Mouse (Mus musculus) T-helper 17 cell (primary cell): ENCODE measurements at regions not wholly inside any gene's neighbourhood (a gene's known extent, or its start where the extent isn't known, plus 50 kb on each side); places are given as distances from the start of the nearest gene placed in this dataset.

ENCODE experiments used
- in situ Hi-C, 2 experiments: fragments of 300-600 bp; cut with MboI, MseI; formaldehyde crosslinking; loops; 1 replicate in 1 of 2; 2 replicates in 1 of 2; pipeline ENCODE4 v1.15.1; 2025; ENCODE audit warnings: high pct_unique_total_duplicates in 2 of 2

DNA sequence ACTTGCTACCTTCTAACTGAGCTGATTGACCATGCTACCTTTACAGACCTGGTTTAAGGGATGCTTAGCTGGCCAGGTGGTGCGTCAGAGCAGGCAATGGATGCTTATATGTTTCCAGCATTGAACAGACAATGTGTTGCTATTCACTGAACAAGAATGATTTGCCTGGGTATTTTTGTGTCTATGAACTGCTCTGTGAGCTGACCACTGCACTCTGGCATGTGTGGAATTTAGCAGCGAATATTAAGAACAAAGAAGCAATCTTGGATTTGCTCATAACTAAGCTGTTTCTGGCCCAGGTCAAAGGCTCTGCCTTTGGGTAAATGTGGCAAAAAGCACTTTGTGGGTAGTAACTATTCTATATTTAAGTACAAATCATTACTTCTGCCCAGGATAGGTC, 58.3 kb upstream of the Ccdc39 start:
- in situ Hi-C loops, result no loop called here

- in situ Hi-C loops, result no loop called here
Observed at GRCm38 (mm10) chr3:33903326-33903725, 59.2 kb upstream of the Ccdc39 start.

GRCm38 (mm10) chr3:33903816-33904215, 59.7 kb upstream of the Ccdc39 start:
- in situ Hi-C loops, result no loop called here

DNA sequence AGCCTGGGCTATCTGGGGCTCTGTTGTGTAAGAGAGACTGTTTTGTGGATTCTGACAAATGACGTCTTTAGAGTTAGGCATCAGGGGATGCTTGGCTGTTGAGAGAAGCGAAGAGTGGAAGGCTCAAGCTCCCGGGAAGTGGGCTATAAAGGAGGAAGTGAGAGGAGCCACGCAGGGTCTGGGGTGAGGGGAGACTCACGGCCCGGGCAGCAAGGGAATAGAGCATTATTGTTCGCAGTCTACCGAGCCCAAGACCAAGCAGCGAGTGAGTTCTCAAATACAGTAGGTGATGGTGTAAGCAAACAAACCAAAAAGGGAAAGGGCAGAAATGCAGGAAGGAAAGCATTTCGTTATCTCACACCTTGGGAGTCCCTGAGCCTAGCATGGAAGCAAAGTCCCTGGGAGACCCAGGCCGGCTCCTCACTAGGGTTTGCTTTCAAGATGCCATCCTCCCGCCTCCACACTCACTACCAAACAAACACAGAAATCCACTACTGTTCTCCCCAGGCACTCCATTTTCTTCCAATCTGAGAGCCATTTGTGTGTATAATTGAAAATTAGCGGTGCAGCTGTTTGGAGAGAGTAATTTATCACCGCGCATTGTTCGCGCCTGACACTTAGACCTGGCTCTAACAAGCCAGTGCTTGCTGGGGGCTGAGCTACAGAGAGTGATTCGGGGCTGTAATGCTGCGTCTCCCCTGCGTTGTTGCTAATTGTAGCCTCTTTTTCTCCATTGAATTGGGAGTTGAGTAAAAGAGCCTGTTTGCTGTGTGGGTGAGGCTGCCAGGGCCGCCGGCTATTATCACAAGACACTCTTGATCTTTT, 61.0 kb upstream of the Ccdc39 start:
- in situ Hi-C loops, result no loop called here

GRCm38 (mm10) chr3:33905679-33906007, 61.5 kb upstream of the Ccdc39 start:
- in situ Hi-C loops, result no loop called here

GRCm38 (mm10) chr3:33907061-33907460, 63.0 kb upstream of the Ccdc39 start:
- in situ Hi-C loops, result no loop called here

GRCm38 (mm10) chr3:33911559-33911958, 67.4 kb upstream of the Ccdc39 start:
- in situ Hi-C loops, result no loop called here

- in situ Hi-C loops, result no loop called here
Observed at GRCm38 (mm10) chr3:33913470-33913869, 69.4 kb upstream of the Ccdc39 start.

GRCm38 (mm10) chr3:33914386-33914785, 70.3 kb upstream of the Ccdc39 start:
- in situ Hi-C loops, result no loop called here

DNA sequence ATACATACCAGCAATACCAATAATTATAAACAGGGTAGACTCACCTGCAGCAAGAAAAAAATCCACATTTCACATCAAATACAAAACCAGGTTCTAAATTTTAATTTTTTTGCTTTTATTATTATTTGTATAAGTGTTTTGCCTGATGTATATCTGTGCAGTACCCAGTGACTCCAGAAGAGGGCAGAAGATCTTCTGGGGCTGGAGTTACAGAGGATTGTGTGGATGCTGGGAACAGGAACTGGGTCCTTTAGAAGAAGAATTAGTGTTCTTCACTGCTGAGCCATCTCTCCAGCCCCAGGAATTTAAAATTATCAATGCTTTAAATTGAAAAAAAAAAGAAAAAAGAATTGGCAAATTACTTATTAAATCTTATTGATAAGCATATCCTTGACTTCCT, 71.7 kb upstream of the Ccdc39 start:
- in situ Hi-C loops, result loop anchor here (5.0 kb wide), 2 partner anchors 88 to 93 kb away; no protein-coding TSS in a partner anchor

DNA sequence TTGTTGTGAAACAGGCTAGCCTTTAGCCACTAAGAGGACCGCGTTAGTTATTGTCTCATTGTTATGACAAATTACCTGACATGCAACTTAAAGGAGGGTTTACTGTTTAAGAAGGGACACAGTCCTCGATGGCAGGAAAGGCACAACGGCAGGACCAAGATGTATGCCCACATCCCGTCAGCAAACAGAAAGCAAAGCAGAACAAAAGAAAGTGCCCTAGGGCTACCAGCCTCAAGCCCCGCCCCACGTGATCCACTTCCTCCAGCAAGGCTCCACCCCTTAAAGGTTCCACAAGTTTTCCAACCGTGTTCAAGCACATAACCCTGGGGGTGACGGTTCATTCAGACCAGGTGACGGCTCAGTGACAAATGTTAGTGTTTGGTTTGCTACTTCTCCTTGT, 72.2 kb upstream of the Ccdc39 start:
- in situ Hi-C loops, result loop anchor here (5.0 kb wide), 2 partner anchors 89 to 94 kb away; no protein-coding TSS in a partner anchor

DNA sequence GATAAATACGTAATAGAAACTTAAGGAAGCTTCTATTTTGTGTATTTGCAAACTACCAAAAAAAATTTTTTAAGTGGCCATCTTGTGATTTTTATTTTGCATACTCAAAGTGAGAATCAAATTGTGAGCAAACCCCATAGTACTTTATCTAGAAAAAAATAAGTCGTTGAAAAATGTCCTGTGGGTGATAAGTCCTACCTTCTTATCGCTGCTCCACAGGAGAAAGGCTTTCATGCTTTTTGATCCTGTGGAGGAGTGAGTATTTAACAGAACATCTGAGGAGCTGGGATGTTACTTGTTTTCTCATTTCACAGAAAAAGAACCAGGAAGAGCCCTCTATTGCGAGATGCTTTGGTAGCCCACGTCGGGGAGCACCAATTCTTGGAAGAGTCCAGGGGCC, 72.7 kb upstream of the Ccdc39 start:
- in situ Hi-C loops, result loop anchor here (5.0 kb wide), 2 partner anchors 90 to 95 kb away; no protein-coding TSS in a partner anchor

DNA sequence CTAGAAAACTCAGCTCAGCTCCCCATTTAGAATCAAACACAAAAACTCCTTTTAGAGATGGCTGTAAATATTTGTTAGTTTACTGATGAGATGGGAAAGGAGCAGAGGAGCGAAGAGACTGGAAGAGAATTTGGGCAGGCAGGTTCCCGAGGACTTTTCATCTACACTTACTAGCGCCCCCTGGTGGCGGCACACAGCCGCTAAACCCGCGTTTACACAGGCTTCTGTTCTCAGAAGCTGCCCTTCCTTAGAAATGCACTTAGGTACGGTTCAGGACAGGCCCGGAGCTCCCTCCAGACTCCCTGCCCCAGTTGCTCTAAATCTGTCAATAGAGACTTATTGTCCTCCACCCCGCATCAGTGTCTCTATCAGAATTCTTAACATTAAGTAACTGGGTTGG, 74.7 kb upstream of the Ccdc39 start:
- in situ Hi-C loops, result loop anchor here (5.0 kb wide), 2 partner anchors 91 to 96 kb away; no protein-coding TSS in a partner anchor

GRCm38 (mm10) chr3:33925072-33925471, 81.0 kb upstream of the Ccdc39 start:
- in situ Hi-C loops, result no loop called here

DNA sequence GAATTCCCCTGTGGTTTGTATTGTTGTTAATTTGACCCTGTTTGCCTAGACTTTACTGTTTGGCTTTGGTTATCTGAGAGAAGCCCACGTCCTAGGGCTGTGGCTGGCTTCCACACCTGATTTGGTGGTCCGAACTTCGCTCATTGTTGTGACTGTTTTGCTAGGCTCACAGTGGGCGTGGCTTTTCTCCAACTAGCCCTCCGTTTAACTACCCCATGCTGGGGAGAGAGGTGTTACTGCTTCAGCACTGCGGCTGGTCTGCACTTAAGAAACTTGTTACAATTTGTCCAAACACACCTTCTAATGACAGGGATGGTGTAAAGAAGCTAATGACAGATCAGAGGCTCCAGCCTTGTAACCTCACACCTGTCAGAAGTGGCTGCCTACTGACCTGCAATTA, 64.7 kb upstream of the Fxr1 start:
- in situ Hi-C loops, result loop anchor here (5.0 to 25.0 kb wide), 6 partner anchors 127 to 1532 kb away; partner anchors contain the start of gene Dnajc19 (in 1 of the 2)

DNA sequence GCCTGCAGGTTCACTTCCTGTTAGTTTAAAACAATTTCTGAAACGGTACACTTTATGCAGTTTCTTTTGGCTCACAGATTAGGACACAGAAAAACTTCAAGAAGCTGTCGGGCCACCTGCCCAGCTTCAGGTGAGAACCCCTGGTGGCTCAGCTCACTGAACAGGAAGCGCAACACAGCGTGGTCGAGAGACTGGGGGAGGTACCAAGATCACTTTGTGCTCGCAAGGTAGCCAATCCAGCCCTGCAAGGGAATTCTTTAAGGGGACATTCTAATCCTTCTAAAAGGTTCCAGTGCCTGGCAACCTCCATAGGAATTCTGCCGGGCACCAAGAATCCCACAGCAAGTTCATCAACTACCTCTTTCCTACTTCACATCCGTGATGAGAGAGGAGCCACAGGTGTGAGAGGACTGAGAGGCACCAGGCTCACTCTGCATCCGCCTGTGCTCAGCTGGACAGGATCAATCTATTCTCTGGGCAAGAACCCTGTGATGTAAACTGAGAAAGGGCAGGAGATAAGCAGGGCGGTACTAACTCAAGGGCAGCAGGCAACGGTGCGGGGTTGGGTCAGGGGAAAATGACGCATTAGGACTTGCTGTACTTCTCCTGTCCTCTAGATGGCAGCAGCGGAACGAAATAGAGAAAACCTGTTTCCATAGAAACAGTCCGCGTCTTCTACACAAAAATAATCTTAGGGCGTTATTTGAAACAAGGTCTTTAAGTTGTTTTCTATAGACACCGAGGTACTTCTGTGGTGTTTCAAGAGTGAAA, 63.7 kb upstream of the Fxr1 start:
- in situ Hi-C loops, result loop anchor here (5.0 to 25.0 kb wide), 6 partner anchors 126 to 1531 kb away; partner anchors contain the start of gene Dnajc19 (in 1 of the 2)

DNA sequence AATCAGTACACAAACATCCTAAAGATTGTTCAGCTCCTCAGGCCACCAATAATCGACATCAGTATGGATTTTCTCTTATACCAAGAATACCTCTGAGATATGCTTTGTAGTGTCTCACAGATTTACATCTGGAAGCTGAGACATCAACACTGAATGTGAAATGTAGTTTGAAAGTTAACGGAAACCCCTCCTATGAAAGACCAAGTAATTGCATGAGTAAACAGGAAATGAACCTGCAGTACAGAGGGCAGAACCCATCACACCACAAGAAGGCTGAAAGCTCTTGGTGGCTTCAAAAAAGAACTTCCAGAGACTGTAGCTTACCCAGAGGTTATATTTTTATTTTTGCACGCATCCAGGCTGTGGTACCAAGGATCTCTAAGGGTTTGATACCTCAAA, 63.1 kb upstream of the Fxr1 start:
- in situ Hi-C loops, result loop anchor here (5.0 to 25.0 kb wide), 6 partner anchors 126 to 1531 kb away; partner anchors contain the start of gene Dnajc19 (in 1 of the 2)

- in situ Hi-C loops, result loop anchor here (5.0 to 25.0 kb wide), 6 partner anchors 125 to 1530 kb away; partner anchors contain the start of gene Dnajc19 (in 1 of the 2)
Observed at GRCm38 (mm10) chr3:33957676-33958075, 62.1 kb upstream of the Fxr1 start.

GRCm38 (mm10) chr3:33958216-33958615, 61.5 kb upstream of the Fxr1 start:
- in situ Hi-C loops, result loop anchor here (5.0 to 25.0 kb wide), 6 partner anchors 124 to 1529 kb away; partner anchors contain the start of gene Dnajc19 (in 1 of the 2)

- in situ Hi-C loops, result loop anchor here (25.0 kb wide), 1 partner anchor 1527 kb away; no protein-coding TSS in a partner anchor
Observed at GRCm38 (mm10) chr3:33960211-33960610, 59.5 kb upstream of the Fxr1 start.

GRCm38 (mm10) chr3:33962938-33963337, 56.8 kb upstream of the Fxr1 start:
- in situ Hi-C loops, result loop anchor here (25.0 kb wide), 1 partner anchor 1524 kb away; no protein-coding TSS in a partner anchor

GRCm38 (mm10) chr3:33967184-33967583, 52.6 kb upstream of the Fxr1 start:
- in situ Hi-C loops, result loop anchor here (5.0 to 25.0 kb wide), 2 partner anchors 1370 to 1520 kb away; no protein-coding TSS in a partner anchor
